Mouse (Mus musculus): ENCODE data around the gene Lrrc40. TPM values are rescaled to one million over a fixed set of nuclear protein-coding genes. Genes with fewer than 3 reads are reported as not detected.
A peak's percentile ranks its signal among the peaks of the same experiment; 100 is the strongest.

The Lrrc40 gene
- total RNA-seq (2021): 10 to 100 TPM; 26.8 to 29.0 TPM
- long read RNA-seq, experiment 1, full-length matches to known transcripts: 34 of 62 reads
- long read RNA-seq, experiment 1, partial matches to known transcripts: 8 of 62 reads
- long read RNA-seq, experiment 1, other reads (novel, unspliced or antisense): 20 of 62 reads
- long read RNA-seq, experiment 2, full-length matches to known transcripts: 28 of 52 reads
- long read RNA-seq, experiment 2, partial matches to known transcripts: 6 of 52 reads
- long read RNA-seq, experiment 2, other reads (novel, unspliced or antisense): 18 of 52 reads

- peak; percentile 95 to 96 for DNase-seq (ENCODE audit: low spot score in 2 of 2)
- intact Hi-C loops (cut with DNase I): loop anchor here (5.0 kb wide), 1 partner anchor 89 kb away; the partner anchor contains the start of gene Ankrd13c
Measured at GRCm38 (mm10) chr3:158036329-158036988, at the start of gene Lrrc40, which contains the start of gene Srsf11. Gene Lrrc40, plus strand, starts transcription at chr3:158036662. Gene Srsf11, minus strand, starts transcription at chr3:158036639.

GRCm38 (mm10) chr3:157993322-157993721 lies 43.1 kb upstream of the Lrrc40 start:
- DNase-seq (ENCODE audit: low spot score in 2 of 2): no peak
- intact Hi-C loops (cut with DNase I): no loop called here

- intact Hi-C loops (cut with DNase I): no loop called here
- no peak for DNase-seq (ENCODE audit: low spot score in 2 of 2)
Measured at GRCm38 (mm10) chr3:157995726-157996125, 40.7 kb upstream of the Lrrc40 start.

GRCm38 (mm10) chr3:157998742-157999369 lies 37.6 kb upstream of the Lrrc40 start:
- intact Hi-C loops (cut with DNase I): no loop called here
- DNase-seq (ENCODE audit: low spot score in 2 of 2): no peak

- intact Hi-C loops (cut with DNase I): loop anchor here (10.0 kb wide), 1 partner anchor 444 kb away; the partner anchor contains the start of gene Ptger3
- DNase-seq (ENCODE audit: low spot score in 2 of 2): no peak
Measured at GRCm38 (mm10) chr3:158008647-158009046, 27.8 kb upstream of the Lrrc40 start.

GRCm38 (mm10) chr3:158009762-158010320 lies 26.6 kb upstream of the Lrrc40 start:
- intact Hi-C loops (cut with DNase I): loop anchor here (5.0 to 10.0 kb wide), 2 partner anchors 133 to 445 kb away; partner anchors contain the start of gene Ptger3
- peak; percentile 12 to 28 for DNase-seq (ENCODE audit: low spot score in 2 of 2)

GRCm38 (mm10) chr3:158031371-158031925 lies 5.0 kb upstream of the Lrrc40 start:
- DNase-seq (ENCODE audit: low spot score in 2 of 2): peak; percentile 92 to 94
- intact Hi-C loops (cut with DNase I): no loop called here

GRCm38 (mm10) chr3:158032106-158032505 lies 4.4 kb upstream of the Lrrc40 start:
- no peak for DNase-seq (ENCODE audit: low spot score in 2 of 2)
- intact Hi-C loops (cut with DNase I): no loop called here

- intact Hi-C loops (cut with DNase I): loop anchor here (5.0 kb wide), 1 partner anchor 89 kb away; the partner anchor contains the start of gene Ankrd13c
- no peak for DNase-seq (ENCODE audit: low spot score in 2 of 2)
Measured at GRCm38 (mm10) chr3:158035866-158036265, 596 bp upstream of the Lrrc40 start.

GRCm38 (mm10) chr3:158038106-158038505 lies 1.6 kb downstream of the Lrrc40 start:
- no peak for DNase-seq (ENCODE audit: low spot score in 2 of 2)
- intact Hi-C loops (cut with DNase I): loop anchor here (5.0 kb wide), 1 partner anchor 91 kb away; the partner anchor contains the start of gene Ankrd13c

GRCm38 (mm10) chr3:158040755-158041154 lies 4.3 kb downstream of the Lrrc40 start:
- DNase-seq (ENCODE audit: low spot score in 2 of 2): no peak
- intact Hi-C loops (cut with DNase I): no loop called here

GRCm38 (mm10) chr3:158049508-158049907 lies 13.0 kb downstream of the Lrrc40 start:
- intact Hi-C loops (cut with DNase I): no loop called here
- no peak for DNase-seq (ENCODE audit: low spot score in 2 of 2)

GRCm38 (mm10) chr3:158060621-158061291 lies 24.3 kb downstream of the Lrrc40 start:
- DNase-seq (ENCODE audit: low spot score in 2 of 2): no peak

GRCm38 (mm10) chr3:158061811-158062523 lies 25.5 kb downstream of the Lrrc40 start:
- no peak for DNase-seq (ENCODE audit: low spot score in 2 of 2)
- intact Hi-C loops (cut with DNase I): no loop called here

More at GRCm38 (mm10) chr3:158060621-158061291, 24.3 kb downstream of the Lrrc40 start:
- intact Hi-C loops (cut with DNase I): no loop called here

GRCm38 (mm10) chr3:158065256-158065655 lies 28.8 kb downstream of the Lrrc40 start:
- intact Hi-C loops (cut with DNase I): no loop called here

GRCm38 (mm10) chr3:158067916-158068315 lies 31.5 kb downstream of the Lrrc40 start:
- no peak for DNase-seq (ENCODE audit: low spot score in 2 of 2)
- intact Hi-C loops (cut with DNase I): no loop called here

More at GRCm38 (mm10) chr3:158065256-158065655, 28.8 kb downstream of the Lrrc40 start:
- DNase-seq (ENCODE audit: low spot score in 2 of 2): no peak

GRCm38 (mm10) chr3:158068613-158069263 lies 32.3 kb downstream of the Lrrc40 start:
- DNase-seq (ENCODE audit: low spot score in 2 of 2): no peak
- intact Hi-C loops (cut with DNase I): no loop called here

- DNase-seq (ENCODE audit: low spot score in 2 of 2): no peak
- intact Hi-C loops (cut with DNase I): no loop called here
Measured at GRCm38 (mm10) chr3:158075004-158075403, 38.5 kb downstream of the Lrrc40 start.
